Mouse (Mus musculus) stomach, embryonic 14.5 days (tissue): ENCODE results near the gene Zfp57. TPM values are rescaled to one million over a fixed set of nuclear protein-coding genes. Genes with fewer than 3 reads are reported as not detected.

Source experiments
- ATAC-seq: fragments of 200-750 bp; cut with Nextera tagmentation; 2 replicates; pipeline ENCODE4 v1.8.0; 2017; ENCODE audit warnings: low read depth, moderate TSS enrichment; ENCODE audit not compliant: insufficient number of reproducible peaks, insufficient read depth, low FRiP score
- H3K27ac ChIP-seq: fragments of 300-500 bp; sonication (generic); 2 replicates; pipeline ENCODE4 v1.5.1; 2014; ENCODE audit warnings: mild to moderate bottlenecking, low read length, moderate library complexity, mixed read lengths
- H3K27me3 ChIP-seq: fragments of 300-500 bp; sonication (generic); 2 replicates; pipeline ENCODE4 v1.6.1; 2014; ENCODE audit warnings: low read length, control low read depth, mixed read lengths; ENCODE audit not compliant: control insufficient read depth, insufficient read depth
- H3K36me3 ChIP-seq: fragments of 300-500 bp; sonication (generic); 2 replicates; pipeline ENCODE4 v1.6.1; 2014; ENCODE audit warnings: mild to moderate bottlenecking, control low read depth, low read length, moderate library complexity, mixed read lengths; ENCODE audit not compliant: control insufficient read depth, insufficient read depth
- H3K4me1 ChIP-seq: fragments of 300-500 bp; sonication (generic); 2 replicates; pipeline ENCODE4 v1.6.1; 2014; ENCODE audit warnings: low read length, control low read depth, mixed read lengths; ENCODE audit not compliant: control insufficient read depth, insufficient read depth
- H3K4me2 ChIP-seq: fragments of 300-500 bp; sonication (generic); replicated peaks from 2 replicates; pipeline ENCODE4 v1.6.1; 2014; ENCODE audit warnings: low read depth, low read length, control low read depth
- H3K4me3 ChIP-seq: fragments of 300-500 bp; sonication (generic); 2 replicates; pipeline ENCODE4 v1.5.1; 2014; ENCODE audit warnings: low read depth, low read length, control low read depth
- H3K9ac ChIP-seq: fragments of 300-500 bp; sonication (generic); replicated peaks from 2 replicates; pipeline ENCODE4 v1.6.1; 2014; ENCODE audit warnings: low read depth, mild to moderate bottlenecking, control low read depth, low read length, moderate library complexity, mixed read lengths
- H3K9me3 ChIP-seq: fragments of 300-500 bp; sonication (generic); 2 replicates; pipeline ENCODE4 v1.6.1; 2016; ENCODE audit warnings: low read depth, low read length, control low read depth; ENCODE audit not compliant: control insufficient read depth
- WGBS: fragments of 180-500 bp; shearing (Covaris S2); extraction: QIAGEN DNeasy Blood & Tissue Kit; methylation state at CpG from one replicate; pipeline ENCODE4 v1.1.7; 2014; 5-methylcytosine and 5-hydroxymethylcytosine counted together
- polyA plus RNA-seq: library from polyadenylated mRNA; unstranded; fragments of >200 nt; fragmentation: Nextera tagmentation; extraction: Ambion mirVana; gene quantifications from 2 replicates; pipeline ENCODE4 v1.2.1, GENCODE M21; 2014

Gene Zfp57
- polyA plus RNA-seq, 1 experiment from 2014 or later, result 77.8 TPM

GRCm38 (mm10) chr17:37050876-37051275 is 49.9 kb downstream of the Zfp57 start:
- Histone ChIP-seq H3K4me2 (peak overlapping the region; percentile 84), H3K27me3 (no peaks in the 10 kb centered on the region), H3K9me3 (no peaks in the 10 kb centered on the region), H3K9ac (peak overlapping the region; percentile 61), H3K27ac (no peak overlapping the region), H3K4me1 (peaks cover 15% of the 10 kb centered on the region), H3K4me3 (peak overlapping the region; percentile 55), H3K36me3 (peaks cover 12% of the 10 kb centered on the region; the same call in 1 of the 2 replicates)
- WGBS, result 5% methylated on average over 27 of the region's 27 CpGs
- ATAC-seq, result no peak

- ATAC-seq, result no peak
- 71% methylated on average over 4 of the region's 4 CpGs for WGBS
- H3K9ac ChIP-seq, result no peak overlapping the region
- H3K36me3 ChIP-seq, result peaks cover 17% of the 10 kb centered on the region; the same call in 1 of the 2 replicates
- no peak overlapping the region for H3K27ac ChIP-seq
- H3K9me3 ChIP-seq, result no peaks in the 10 kb centered on the region
- no peak overlapping the region for H3K4me3 ChIP-seq
- no peaks in the 10 kb centered on the region for H3K27me3 ChIP-seq
- peaks cover 15% of the 10 kb centered on the region for H3K4me1 ChIP-seq
- peak overlapping the region; percentile 84; the same call in 1 of the 2 replicates for H3K4me2 ChIP-seq
These were observed 50.8 kb downstream of the Zfp57 start for GRCm38 (mm10) chr17:37051745-37052144.

GRCm38 (mm10) chr17:37056957-37057356 is 56.0 kb downstream of the Zfp57 start:
- H3K4me1 ChIP-seq, result no peaks in the 10 kb centered on the region
- no peak overlapping the region for H3K4me3 ChIP-seq
- 88% methylated on average over 6 of the region's 6 CpGs for whole genome bisulfite sequencing
- H3K27me3 ChIP-seq, result no peaks in the 10 kb centered on the region
- no peaks in the 10 kb centered on the region for H3K9me3 ChIP-seq
- ATAC-seq, result no peak
- no peak overlapping the region for H3K9ac ChIP-seq
- no peak overlapping the region for H3K4me2 ChIP-seq
- H3K36me3 ChIP-seq, result peaks cover 49% of the 10 kb centered on the region
- no peak overlapping the region for H3K27ac ChIP-seq

Other genes starting within 250 kb of the Zfp57 start
- gene H2-M10.5, start 228.3 kb upstream of the Zfp57 start, polyA plus RNA-seq, result not detected in 2 replicates
- gene H2-M10.6, start 189.0 kb upstream of the Zfp57 start, polyA plus RNA-seq, result not detected in 2 replicates
- gene Trim26, start 164.0 kb upstream of the Zfp57 start, polyA plus RNA-seq, result 38.0 and 42.7 TPM in 2 replicates
- 0.13 and 0.74 TPM in 2 replicates for gene Trim15, start 134.0 kb upstream of the Zfp57 start, polyA plus RNA-seq
- 1.5 and 2.0 TPM in 2 replicates for gene Trim10, start 131.6 kb upstream of the Zfp57 start, polyA plus RNA-seq
- gene Trim40, start 111.0 kb upstream of the Zfp57 start, polyA plus RNA-seq, result not detected in 2 replicates
- 1.3 and 1.6 TPM in 2 replicates for gene Trim31, start 103.0 kb upstream of the Zfp57 start, polyA plus RNA-seq
- 0.87 and 1.2 TPM in 2 replicates for gene Rnf39, start 58.2 kb upstream of the Zfp57 start, polyA plus RNA-seq
- 115 and 120 TPM in 2 replicates for gene Ppp1r11, start 49.4 kb upstream of the Zfp57 start, polyA plus RNA-seq
- gene Znrd1, start 42.6 kb upstream of the Zfp57 start, polyA plus RNA-seq, result 92.4 and 97.2 TPM in 2 replicates
- 6.8 and 8.1 TPM in 2 replicates for gene Znrd1as, start 42.6 kb upstream of the Zfp57 start, polyA plus RNA-seq
- gene 2410137M14Rik, start 19.9 kb upstream of the Zfp57 start, polyA plus RNA-seq, result not detected in 2 replicates
- 0.49 and 0.74 TPM in 2 replicates for gene H2-M5, start 11.6 kb upstream of the Zfp57 start, polyA plus RNA-seq
- 0.19 and 0.20 TPM in 2 replicates for gene Mog, start 22.2 kb downstream of the Zfp57 start, polyA plus RNA-seq
- gene Gabbr1, start 44.8 kb downstream of the Zfp57 start, polyA plus RNA-seq, result 14.2 and 15.8 TPM in 2 replicates
- gene Olfr90, start 87.3 kb downstream of the Zfp57 start, polyA plus RNA-seq, result not detected in 2 replicates
- gene Olfr91, start 97.1 kb downstream of the Zfp57 start, polyA plus RNA-seq, result not detected in 2 replicates
- not detected in 2 replicates for gene Olfr92, start 118.9 kb downstream of the Zfp57 start, polyA plus RNA-seq
- not detected in 2 replicates for gene Olfr93, start 160.3 kb downstream of the Zfp57 start, polyA plus RNA-seq
- not detected in 2 replicates for gene Ubd, start 192.7 kb downstream of the Zfp57 start, polyA plus RNA-seq
- gene Olfr94, start 199.8 kb downstream of the Zfp57 start, polyA plus RNA-seq, result not detected in 2 replicates
- gene Olfr95, start 212.0 kb downstream of the Zfp57 start, polyA plus RNA-seq, result not detected in 2 replicates
- gene Olfr96, start 219.0 kb downstream of the Zfp57 start, polyA plus RNA-seq, result not detected in 2 replicates
- gene Olfr97, start 236.2 kb downstream of the Zfp57 start, polyA plus RNA-seq, result not detected in 2 replicates